Comparison of ENCODE assay signal across 9 mouse cellular contexts in the genomic region with DNA sequence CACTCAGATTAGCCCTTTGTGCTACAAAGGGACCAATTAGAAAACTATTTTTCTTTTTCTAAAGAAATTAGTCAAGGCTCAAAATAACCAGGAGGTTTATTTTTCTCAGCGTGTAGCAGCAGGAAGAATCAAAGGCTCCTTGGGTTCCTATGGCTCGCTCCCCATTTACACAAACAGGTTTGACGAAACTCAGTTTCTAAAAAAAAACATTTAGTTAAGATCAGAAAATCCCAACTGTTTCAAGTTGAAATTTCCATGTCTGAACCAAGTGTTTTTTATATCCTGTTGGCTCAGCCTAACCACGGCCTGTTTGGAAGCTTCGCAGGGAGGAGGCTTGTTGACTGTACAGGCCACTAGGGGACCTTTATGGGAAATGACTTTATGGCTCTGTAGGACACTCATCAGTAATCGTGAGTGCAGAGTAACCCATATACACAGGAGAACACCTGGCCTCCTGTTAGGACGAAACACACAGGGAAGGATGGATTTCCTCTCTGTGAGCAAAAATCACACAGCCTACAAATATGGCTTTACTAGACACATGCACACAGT.
DNase-seq lines count a peak whose midpoint lies in the region; ATAC-seq lines count a peak whose summit lies in the region.
"Had no signal": no experiment of that assay in that cellular context is flagged by ENCODE, and none has a peak within 500 bp of the region (broad histone marks: within the 10 kb centered on the region; RNA-seq: fewer than 3 reads in every experiment).

No protein-coding gene starts in this region.

- DNase-seq in right cerebral cortex, postnatal 25 days: peak; percentile 20
- DNase-seq in right cerebral cortex, postnatal 36 days (ENCODE audit: low spot score in 2 of 2): no peak
- no peak for DNase-seq in intestine, embryonic 14.5 days (ENCODE audit: low spot score)
- DNase-seq in telencephalon, adult 2 months (ENCODE audit: low read depth, low spot score): peak; percentile 54
- no peak for DNase-seq in spleen, adult 12 weeks (ENCODE audit: low spot score)
- DNase-seq: left cerebral cortex, postnatal 4 days had no signal

- H3K36me3 ChIP-seq in heart, embryonic 13.5 days: no peaks in the 10 kb centered on the region
- no peaks in the 10 kb centered on the region for H3K36me3 ChIP-seq in heart, embryonic 12.5 days
- no peaks in the 10 kb centered on the region for H3K36me3 ChIP-seq in intestine, embryonic 14.5 days (ENCODE audit: control insufficient read depth, insufficient read depth, low read length)

- no peaks in the 10 kb centered on the region for H3K27me3 ChIP-seq in heart, embryonic 13.5 days (replicated peaks)
- H3K27me3 ChIP-seq in heart, embryonic 12.5 days (replicated peaks): no peaks in the 10 kb centered on the region
- no peaks in the 10 kb centered on the region for H3K27me3 ChIP-seq in intestine, embryonic 14.5 days (replicated peaks; ENCODE audit: control insufficient read depth, insufficient read depth, low read length)

- no peak overlapping the region for H3K4me3 ChIP-seq in heart, embryonic 13.5 days
- no peak overlapping the region for H3K4me3 ChIP-seq in heart, embryonic 12.5 days
- H3K4me3 ChIP-seq in intestine, embryonic 14.5 days (ENCODE audit: low read depth, low read length): no peak overlapping the region

- H3K27ac ChIP-seq in heart, embryonic 13.5 days (replicated peaks): peak overlapping the region; percentile 37; the same call in 1 of the 2 replicates
- no peak overlapping the region; the same call in 1 of the 2 replicates for H3K27ac ChIP-seq in heart, embryonic 12.5 days (ENCODE audit: poor library complexity, severe bottlenecking)
- H3K27ac ChIP-seq in intestine, embryonic 14.5 days (ENCODE audit: low read depth): 0 out of 2 replicates have a peak overlapping the region, but pooled peaks have one; percentile 16

- no peak overlapping the region for H3K9ac ChIP-seq in heart, embryonic 13.5 days
- no peak overlapping the region for H3K9ac ChIP-seq in heart, embryonic 12.5 days
- no peak overlapping the region for H3K9ac ChIP-seq in intestine, embryonic 14.5 days (ENCODE audit: low read length)

- H3K4me2 ChIP-seq in heart, embryonic 13.5 days: no peak overlapping the region
- no peak overlapping the region for H3K4me2 ChIP-seq in heart, embryonic 12.5 days
- no peak overlapping the region for H3K4me2 ChIP-seq in intestine, embryonic 14.5 days (ENCODE audit: low read length)

- peaks cover 17% of the 10 kb centered on the region for H3K4me1 ChIP-seq in heart, embryonic 13.5 days
- peaks cover 5% of the 10 kb centered on the region; the same call in 1 of the 2 replicates for H3K4me1 ChIP-seq in heart, embryonic 12.5 days (replicated peaks)
- H3K4me1 ChIP-seq in intestine, embryonic 14.5 days (replicated peaks; ENCODE audit: control insufficient read depth, insufficient read depth, low read length): peaks cover 15% of the 10 kb centered on the region; the same call in 1 of the 2 replicates

- WGBS in heart, embryonic 13.5 days: 59% methylated on average over 7 of the region's 7 CpGs
- WGBS in heart, embryonic 12.5 days: 62% methylated on average over 7 of the region's 7 CpGs
- 57% methylated on average over 7 of the region's 7 CpGs for WGBS in intestine, embryonic 14.5 days

- no peaks in the 10 kb centered on the region for H3K9me3 ChIP-seq in heart, embryonic 13.5 days
- H3K9me3 ChIP-seq in heart, embryonic 12.5 days (replicated peaks): no peaks in the 10 kb centered on the region
- no peaks in the 10 kb centered on the region for H3K9me3 ChIP-seq in intestine, embryonic 14.5 days (ENCODE audit: control insufficient read depth, low read length)

- ATAC-seq in heart, embryonic 13.5 days (ENCODE audit: extremely low read depth, insufficient number of reproducible peaks, low FRiP score, low TSS enrichment): no peak
- ATAC-seq in heart, embryonic 12.5 days (ENCODE audit: insufficient number of reproducible peaks, low FRiP score): no peak
- no peak for ATAC-seq in intestine, embryonic 14.5 days (replicated peaks; ENCODE audit: low FRiP score, low TSS enrichment, low read depth)
- ATAC-seq in erythroid progenitor cell, adult 5-6 weeks (replicated peaks; ENCODE audit: low FRiP score, poor library complexity, severe bottlenecking): no peak

Comparison
In these comparisons a context has a peak if more than half of its experiments do, and no peak if none do; other contexts are left out.
1. DNase-seq: peak in right cerebral cortex, postnatal 25 days (single experiment) and telencephalon, adult 2 months (single experiment); none in right cerebral cortex, postnatal 36 days (0 of 2), intestine, embryonic 14.5 days (single experiment) and spleen, adult 12 weeks (single experiment).